Mouse (Mus musculus): ENCODE measurements around the gene Zscan29. TPM values are rescaled to one million over a fixed set of nuclear protein-coding genes. Genes with fewer than 3 reads are reported as not detected.
"Not testable (repeated sequence)": the region's sequence is repeated elsewhere in the genome, so short reads cannot be mapped to it uniquely, and the experiment has no call there.

Gene Zscan29
- total RNA-seq, 2 experiments from 2014 or later: 8.0 to 9.5 TPM

DNA sequence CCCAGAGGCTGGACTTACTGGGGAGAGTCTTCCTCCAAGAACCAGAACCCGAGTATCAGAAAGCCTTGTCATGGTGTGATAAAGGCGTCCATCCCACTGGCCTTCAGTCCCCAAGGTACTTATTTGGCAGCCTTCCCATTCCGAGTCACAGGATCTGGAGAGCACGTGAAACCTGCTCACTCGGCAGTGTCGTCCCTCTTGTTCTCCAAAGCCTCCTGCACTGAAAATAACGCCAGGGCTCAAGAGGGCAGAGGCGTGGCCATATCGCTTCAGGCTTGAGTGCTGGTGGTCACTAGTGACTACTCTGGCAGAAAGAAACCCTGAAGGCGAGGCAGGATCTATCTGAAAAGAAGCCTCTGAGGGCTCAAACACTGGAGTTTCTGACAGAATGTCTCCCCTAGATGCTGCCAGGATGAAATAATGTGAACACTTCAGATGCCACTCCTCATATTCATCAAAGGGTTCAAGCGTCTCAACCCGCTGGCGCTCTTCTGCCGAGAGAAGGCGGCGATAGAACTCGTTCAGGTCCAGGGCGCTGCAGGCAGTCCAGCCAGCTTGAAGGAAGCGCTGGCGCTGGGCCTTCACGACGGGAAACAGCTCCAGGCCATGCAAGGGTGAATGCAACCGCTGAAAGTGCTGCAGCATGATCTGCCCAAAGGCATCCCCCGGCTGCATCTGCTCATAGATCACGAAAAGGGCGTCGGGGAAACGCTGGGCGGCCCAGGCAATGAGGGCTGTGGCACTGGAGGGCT, 31.5 kb downstream of the Zscan29 start:
- DNase-seq: peak; percentile 75 to 78
- intact Hi-C loops (cut with DNase I): no loop called here

- no peak for DNase-seq
- intact Hi-C loops (cut with DNase I): no loop called here
Measured at GRCm38 (mm10) chr2:121137371-121137770, 33.6 kb downstream of the Zscan29 start.

DNA sequence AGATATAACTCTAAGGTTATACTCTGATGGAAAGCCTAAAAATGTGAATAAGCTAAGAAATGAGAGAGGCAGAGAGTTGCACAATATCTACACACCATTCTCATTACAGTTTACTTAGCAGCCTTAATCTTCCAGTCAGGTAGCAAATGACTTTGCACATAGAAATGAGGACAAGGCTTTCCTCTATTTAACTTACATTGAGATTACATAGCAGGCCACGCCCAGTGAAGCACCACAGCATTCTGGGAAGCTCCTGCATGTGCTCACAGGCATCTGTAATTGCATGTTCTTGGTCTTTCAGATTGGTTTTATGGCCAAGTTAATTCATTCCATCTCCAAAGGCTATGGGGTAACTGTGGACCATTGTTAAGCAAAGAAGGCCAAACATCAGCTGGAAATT, 38.1 kb downstream of the Zscan29 start:
- DNase-seq: no peak
- intact Hi-C loops (cut with DNase I): no loop called here

DNA sequence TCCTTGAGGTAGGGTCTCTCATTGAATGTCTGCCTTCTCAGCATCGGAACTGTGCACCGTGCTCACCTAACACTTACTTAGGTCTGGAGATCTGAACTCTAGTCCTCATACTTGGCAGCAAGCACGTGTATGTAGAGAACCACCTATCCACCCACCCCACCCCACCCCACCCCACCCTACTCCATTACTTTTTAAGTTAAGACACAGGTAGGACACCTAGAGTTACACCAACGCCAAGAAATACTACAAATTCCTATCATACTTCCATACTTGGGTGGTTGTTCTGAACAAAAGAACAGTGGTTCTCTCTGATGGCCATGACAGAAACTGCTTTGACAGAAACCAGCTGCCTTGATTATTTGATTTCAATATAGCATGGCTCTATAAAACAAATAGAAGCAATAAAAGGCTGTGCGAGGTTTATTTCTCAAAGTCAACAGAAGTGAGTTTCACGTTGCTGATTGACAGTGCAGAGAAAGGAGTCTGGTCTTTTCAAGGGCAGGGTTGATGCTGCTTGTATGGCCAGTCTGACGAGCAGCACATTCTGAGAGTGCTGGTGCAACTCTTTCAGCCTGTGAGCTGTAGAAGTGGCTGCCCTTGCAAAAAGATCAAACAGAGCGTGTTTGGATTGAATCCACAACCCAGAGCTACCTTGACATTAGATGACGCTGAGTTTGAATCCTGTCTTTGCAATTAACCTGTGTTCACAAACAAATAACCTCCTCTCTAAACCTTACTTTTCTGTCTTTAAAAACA, 41.9 kb downstream of the Zscan29 start:
- intact Hi-C loops (cut with DNase I): no loop called here
- no peak for DNase-seq

GRCm38 (mm10) chr2:121127536-121127935, 43.4 kb downstream of the Zscan29 start:
- intact Hi-C loops (cut with DNase I): no loop called here
- DNase-seq: no peak

DNA sequence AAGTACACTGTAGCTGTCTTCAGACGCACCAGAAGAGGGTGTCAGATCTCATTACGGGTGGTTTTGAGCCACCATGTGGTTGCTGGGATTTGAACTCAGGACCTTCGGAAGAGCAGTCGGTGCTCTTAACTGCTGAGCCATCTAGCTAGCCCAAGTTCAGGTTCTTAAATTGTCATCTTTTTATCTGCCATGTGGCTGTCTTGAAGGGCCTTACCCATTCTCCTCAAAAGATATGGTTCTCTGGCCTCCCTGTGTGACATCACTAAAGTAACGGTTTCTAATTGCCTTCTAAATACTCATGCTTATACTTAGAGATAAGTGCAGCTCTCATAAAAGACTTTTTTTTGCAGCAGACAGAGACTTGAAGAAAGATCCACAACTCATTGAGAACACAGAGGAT, 44.6 kb downstream of the Zscan29 start:
- intact Hi-C loops (cut with DNase I); DNase-seq: not testable (repeated sequence)

GRCm38 (mm10) chr2:121119260-121119659, 51.7 kb downstream of the Zscan29 start:
- DNase-seq: no peak
- intact Hi-C loops (cut with DNase I): no loop called here

GRCm38 (mm10) chr2:121115418-121115817, 55.5 kb downstream of the Zscan29 start:
- intact Hi-C loops (cut with DNase I): no loop called here
- no peak for DNase-seq

DNA sequence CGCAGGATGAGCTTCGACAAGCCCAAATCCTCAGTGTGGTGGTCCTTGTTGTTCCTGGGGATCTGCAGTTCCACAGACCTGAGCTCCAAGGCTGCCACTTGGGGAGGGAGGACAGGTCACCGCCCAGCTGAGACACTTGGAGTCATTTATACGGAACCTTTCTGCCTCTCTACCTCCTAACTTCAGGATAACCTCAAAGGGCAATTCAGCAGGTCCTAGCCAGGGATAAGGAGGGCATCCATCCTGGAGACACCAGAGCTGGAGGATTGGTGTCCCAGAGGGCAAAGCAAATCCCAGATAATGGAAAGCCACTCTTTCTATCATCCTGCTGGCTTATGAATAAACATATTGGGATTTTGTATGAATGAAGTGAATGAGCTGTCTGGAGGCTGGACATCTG, 61.2 kb downstream of the Zscan29 start, which contains the start of gene Tgm7:
TSS of gene Tgm7 (minus strand) at position 101 of the 400 bp plus-strand sequence.
- intact Hi-C loops (cut with DNase I): no loop called here
- no peak for DNase-seq

Other genes starting within 250 kb of the Zscan29 start
- 10 to 100 TPM; 25.9 to 31.9 TPM for gene Ubr1, start 200.4 kb downstream of the Zscan29 start, total RNA-seq (2021)
- 1 to 10 TPM; 3.3 to 5.0 TPM for gene Tmem62, start 194.1 kb downstream of the Zscan29 start, total RNA-seq (2021)
- gene Ccndbp1, start 162.7 kb downstream of the Zscan29 start, total RNA-seq (2021): 10 to 100 TPM; 28.4 to 31.7 TPM
- under 1 TPM; 0.47 to 0.93 TPM for gene Epb42, start 134.1 kb downstream of the Zscan29 start, total RNA-seq (2021)
- not detected for gene Tgm5, start 85.3 kb downstream of the Zscan29 start, total RNA-seq (2021)
- not detected for gene Tgm7, start 61.3 kb downstream of the Zscan29 start, total RNA-seq (2021)
- gene Adal, start 30.7 kb downstream of the Zscan29 start, total RNA-seq (2021): 10 to 100 TPM; 10.4 to 13.6 TPM
- gene Lcmt2, start 30.5 kb downstream of the Zscan29 start, total RNA-seq (2021): 10 to 100 TPM; 10.2 to 12.6 TPM
- gene Tubgcp4, start 471 bp downstream of the Zscan29 start, total RNA-seq (2021): 10 to 100 TPM; 16.1 to 18.0 TPM
- gene Trp53bp1, start 100.3 kb upstream of the Zscan29 start, total RNA-seq (2021): 10 to 100 TPM; 51.6 to 57.8 TPM
- gene Map1a, start 118.5 kb upstream of the Zscan29 start, total RNA-seq (2021): 10 to 100 TPM in 1 of 2 experiments, 1 to 10 TPM in 1; 9.6 to 12.2 TPM
- 10 to 100 TPM; 23.5 to 25.0 TPM for gene Ppip5k1, start 184.3 kb upstream of the Zscan29 start, total RNA-seq (2021)
- 1 to 10 TPM; 1.3 to 1.6 TPM for gene Ckmt1, start 186.6 kb upstream of the Zscan29 start, total RNA-seq (2021)
- gene Strc, start 216.0 kb upstream of the Zscan29 start, total RNA-seq (2021): not detected
- 100 to 1,000 TPM; 141 to 172 TPM for gene Pdia3, start 242.7 kb upstream of the Zscan29 start, total RNA-seq (2021)
- 1 to 10 TPM; 2.2 to 3.2 TPM for gene Catsper2, start 242.7 kb upstream of the Zscan29 start, total RNA-seq (2021)